Mouse (Mus musculus): ENCODE data around the gene Bag3.

DNA sequence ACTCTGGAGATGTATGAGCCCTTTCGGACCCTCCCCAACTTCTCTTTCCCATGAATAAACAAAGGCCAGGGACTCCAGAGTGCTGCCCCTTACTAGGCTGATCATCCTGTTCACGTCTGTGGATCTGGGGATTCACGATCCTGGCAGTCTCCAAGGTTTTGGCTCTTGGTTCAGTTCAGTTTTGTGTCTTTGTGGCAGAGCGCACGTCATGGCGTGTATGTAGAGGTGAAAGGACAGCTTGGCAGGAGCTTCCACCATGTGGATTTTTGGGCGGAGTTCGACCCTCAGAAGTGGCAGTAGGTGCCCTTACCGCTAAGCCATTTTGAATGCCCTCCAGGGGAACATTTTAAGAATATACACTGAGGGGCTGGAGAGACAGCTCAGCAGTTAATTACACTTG is 5.2 kb downstream of the Bag3 start:
- TF ChIP-seq CTCF (conservative IDR thresholded peaks at IDR 0.05; ENCODE audit: low read length) (no peak), POU5F1 (IDR thresholded peaks at IDR 0.05; ENCODE audit: borderline replicate concordance, low read length) (no peak)
